Comparison of ENCODE assay signal across 8 mouse cellular contexts in genomic region chr11:101468731-101469130, GRCm38 (mm10). TPM values are rescaled to one million over a fixed set of nuclear protein-coding genes. Genes with fewer than 3 reads are reported as not detected.
A peak's percentile ranks its signal among the peaks of the same experiment; 100 is the strongest.
DNase-seq lines count a peak whose midpoint lies in the region; ATAC-seq and TF ChIP-seq lines count a peak whose summit lies in the region.

No protein-coding gene starts in this region.

- peaks cover 48% of the 10 kb centered on the region for H3K27me3 ChIP-seq in forebrain, embryonic 10.5 days (ENCODE audit: poor library complexity, severe bottlenecking)
- peaks cover 46% of the 10 kb centered on the region for H3K27me3 ChIP-seq in limb, embryonic 10.5 days (ENCODE audit: low read depth, poor library complexity, severe bottlenecking)
- no peaks in the 10 kb centered on the region for H3K27me3 ChIP-seq in neural tube, embryonic 15.5 days (replicated peaks)

- 12% methylated on average over 13 of the region's 13 CpGs for WGBS in lung, adult 2 months
- 7% methylated on average over 13 of the region's 13 CpGs for WGBS in forebrain, embryonic 10.5 days
- WGBS in limb, embryonic 10.5 days: 7% methylated on average over 13 of the region's 13 CpGs
- 3% methylated on average over 13 of the region's 13 CpGs for WGBS in neural tube, embryonic 15.5 days

- H3K4me1 ChIP-seq in lung, adult 2 months (ENCODE audit: control insufficient read depth, insufficient read depth, low read length): peaks cover 3% of the 10 kb centered on the region
- H3K4me1 ChIP-seq in forebrain, embryonic 10.5 days: peaks cover 87% of the 10 kb centered on the region
- H3K4me1 ChIP-seq in limb, embryonic 10.5 days: peaks cover 56% of the 10 kb centered on the region
- peaks cover 57% of the 10 kb centered on the region for H3K4me1 ChIP-seq in neural tube, embryonic 15.5 days

- peak overlapping the region; percentile 20 for H3K4me3 ChIP-seq in lung, adult 2 months (replicated peaks; ENCODE audit: extremely low read depth, low read depth, low read length)
- peak overlapping the region; percentile 90 for H3K4me3 ChIP-seq in forebrain, embryonic 10.5 days
- peak overlapping the region; percentile 94 for H3K4me3 ChIP-seq in limb, embryonic 10.5 days
- peak overlapping the region; percentile 96 for H3K4me3 ChIP-seq in neural tube, embryonic 15.5 days (replicated peaks)

- H3K27ac ChIP-seq in forebrain, embryonic 10.5 days: peak overlapping the region; percentile 92
- peak overlapping the region; percentile 84 for H3K27ac ChIP-seq in limb, embryonic 10.5 days
- H3K27ac ChIP-seq in neural tube, embryonic 15.5 days (replicated peaks): peak overlapping the region; percentile 90

- H3K9ac ChIP-seq in neural tube, embryonic 15.5 days (replicated peaks): peak overlapping the region; percentile 71

- no peak for TF ChIP-seq CTCF in lung, adult 2 months (IDR thresholded peaks at IDR 0.05; ENCODE audit: insufficient read depth, low read length)

- no peaks in the 10 kb centered on the region for H3K9me3 ChIP-seq in forebrain, embryonic 10.5 days
- H3K9me3 ChIP-seq in limb, embryonic 10.5 days (replicated peaks): no peaks in the 10 kb centered on the region
- H3K9me3 ChIP-seq in neural tube, embryonic 15.5 days (replicated peaks): no peaks in the 10 kb centered on the region

- ATAC-seq in neural tube, embryonic 15.5 days (ENCODE audit: low FRiP score): no peak
- ATAC-seq in cerebellum, adult (ENCODE audit: insufficient number of reproducible peaks, low FRiP score, low TSS enrichment): no peak

- peak overlapping the region; percentile 82 for H3K4me2 ChIP-seq in neural tube, embryonic 15.5 days

- TF ChIP-seq POLR2A in lung, adult 2 months (IDR thresholded peaks at IDR 0.05; ENCODE audit: borderline replicate concordance, extremely low read depth, low read depth, low read length): no peak

- H3K36me3 ChIP-seq in forebrain, embryonic 10.5 days (replicated peaks): peaks cover 14% of the 10 kb centered on the region
- H3K36me3 ChIP-seq in limb, embryonic 10.5 days: no peaks in the 10 kb centered on the region
- H3K36me3 ChIP-seq in neural tube, embryonic 15.5 days: peaks cover 12% of the 10 kb centered on the region

- DNase-seq in lung, adult 2 months: no peak
- DNase-seq in lung, postnatal 4 days: no peak
- no peak for DNase-seq in forebrain, embryonic 10.5 days (ENCODE audit: extremely low spot score, low spot score)
- DNase-seq in limb, embryonic 10.5 days (ENCODE audit: low spot score): no peak
- DNase-seq in right cerebral cortex, postnatal 14 days: no peak
- no peak for DNase-seq in frontal cortex, postnatal 36 days (ENCODE audit: low spot score in 2 of 2)

RNA-seq across cellular contexts. Expression of gene Vat1, which starts 2.7 kb away (rescaled TPM):
- 224 and 235 TPM in 2 replicates for polyA plus RNA-seq in lung, adult 2 months (2012; rRNA removed)
- 24.9 and 28.5 TPM in 2 replicates for polyA plus RNA-seq in forebrain, embryonic 10.5 days (2016; fragmentation: Nextera tagmentation; extraction: Ambion mirVana)
- 14.6 and 17.2 TPM in 2 replicates for polyA plus RNA-seq in limb, embryonic 10.5 days (2016; fragmentation: Nextera tagmentation; extraction: Ambion mirVana)
- polyA plus RNA-seq in neural tube, embryonic 15.5 days (2015; fragmentation: Nextera tagmentation; extraction: Ambion mirVana): 95.4 and 105 TPM in 2 replicates

RNA-seq across cellular contexts. Expression of gene Rnd2, which starts 3.9 kb away (rescaled TPM):
- 14.8 and 17.7 TPM in 2 replicates for polyA plus RNA-seq in lung, adult 2 months (2012; rRNA removed)
- 28.1 and 36.9 TPM in 2 replicates for polyA plus RNA-seq in forebrain, embryonic 10.5 days (2016; fragmentation: Nextera tagmentation; extraction: Ambion mirVana)
- 5.0 and 6.3 TPM in 2 replicates for polyA plus RNA-seq in limb, embryonic 10.5 days (2016; fragmentation: Nextera tagmentation; extraction: Ambion mirVana)
- polyA plus RNA-seq in neural tube, embryonic 15.5 days (2015; fragmentation: Nextera tagmentation; extraction: Ambion mirVana): 63.6 and 71.7 TPM in 2 replicates

RNA-seq across cellular contexts. Expression of gene Ifi35, which starts 20.5 kb away (rescaled TPM):
- 57.9 and 76.4 TPM in 2 replicates for polyA plus RNA-seq in lung, adult 2 months (2012; rRNA removed)
- 3.3 and 3.4 TPM in 2 replicates for polyA plus RNA-seq in forebrain, embryonic 10.5 days (2016; fragmentation: Nextera tagmentation; extraction: Ambion mirVana)
- 2.3 and 3.1 TPM in 2 replicates for polyA plus RNA-seq in limb, embryonic 10.5 days (2016; fragmentation: Nextera tagmentation; extraction: Ambion mirVana)
- 3.9 and 17.0 TPM in 2 replicates for polyA plus RNA-seq in neural tube, embryonic 15.5 days (2015; fragmentation: Nextera tagmentation; extraction: Ambion mirVana)

RNA-seq across cellular contexts. Expression of gene Rpl27, which starts 26.6 kb away (rescaled TPM):
- 221 and 297 TPM in 2 replicates for polyA plus RNA-seq in lung, adult 2 months (2012; rRNA removed)
- 499 and 505 TPM in 2 replicates for polyA plus RNA-seq in forebrain, embryonic 10.5 days (2016; fragmentation: Nextera tagmentation; extraction: Ambion mirVana)
- 448 and 536 TPM in 2 replicates for polyA plus RNA-seq in limb, embryonic 10.5 days (2016; fragmentation: Nextera tagmentation; extraction: Ambion mirVana)
- polyA plus RNA-seq in neural tube, embryonic 15.5 days (2015; fragmentation: Nextera tagmentation; extraction: Ambion mirVana): 245 and 254 TPM in 2 replicates

RNA-seq across cellular contexts. Expression of gene Ptges3l, which starts 43.6 kb away (rescaled TPM):
- 1.7 and 5.3 TPM in 2 replicates for polyA plus RNA-seq in lung, adult 2 months (2012; rRNA removed)
- polyA plus RNA-seq in forebrain, embryonic 10.5 days (2016; fragmentation: Nextera tagmentation; extraction: Ambion mirVana): 2.3 and 3.8 TPM in 2 replicates
- 4.0 and 4.7 TPM in 2 replicates for polyA plus RNA-seq in limb, embryonic 10.5 days (2016; fragmentation: Nextera tagmentation; extraction: Ambion mirVana)
- polyA plus RNA-seq in neural tube, embryonic 15.5 days (2015; fragmentation: Nextera tagmentation; extraction: Ambion mirVana): 4.3 and 4.5 TPM in 2 replicates

Comparison
In these comparisons a context has a peak if more than half of its experiments do, and no peak if none do; other contexts are left out.
1. H3K4me3 ChIP-seq: peak in every context shown above with its lines; median percentile 96 in neural tube, embryonic 15.5 days; 94 in limb, embryonic 10.5 days; 90 in forebrain, embryonic 10.5 days; 20 in lung, adult 2 months.